Mouse (Mus musculus) liver, embryonic 15.5 days (tissue): ENCODE data around the gene Ms4a3. TPM values are rescaled to one million over a fixed set of nuclear protein-coding genes. Genes with fewer than 3 reads are reported as not detected.
A peak's percentile ranks its signal among the peaks of the same experiment; 100 is the strongest.

Experiments
- ATAC-seq: fragments of 200-750 bp; cut with Nextera tagmentation; 2 replicates; pipeline ENCODE4 v1.8.0; 2017; ENCODE audit warnings: moderate number of reproducible peaks, mild to moderate bottlenecking, moderate library complexity; ENCODE audit not compliant: insufficient read depth
- H3K27ac ChIP-seq: fragments of 300-500 bp; sonication (generic); replicated peaks from 2 replicates; pipeline ENCODE4 v1.5.1; 2015; ENCODE audit warnings: mild to moderate bottlenecking, inconsistent platforms
- H3K27me3 ChIP-seq: fragments of 300-500 bp; sonication (generic); 2 replicates; pipeline ENCODE4 v1.6.1; 2015; ENCODE audit warnings: mild to moderate bottlenecking, inconsistent platforms
- H3K36me3 ChIP-seq: fragments of 300-500 bp; sonication (generic); replicated peaks from 2 replicates; pipeline ENCODE4 v1.6.1; 2015; ENCODE audit warnings: moderate library complexity, mild to moderate bottlenecking, inconsistent platforms
- H3K4me1 ChIP-seq: fragments of 300-500 bp; sonication (generic); replicated peaks from 2 replicates; pipeline ENCODE4 v1.6.1; 2015; ENCODE audit warnings: inconsistent platforms
- H3K4me2 ChIP-seq: fragments of 300-500 bp; sonication (generic); 2 replicates; pipeline ENCODE4 v1.6.1; 2015; ENCODE audit warnings: moderate library complexity, mild to moderate bottlenecking, inconsistent platforms
- H3K4me3 ChIP-seq: fragments of 300-500 bp; sonication (generic); replicated peaks from 2 replicates; pipeline ENCODE4 v1.5.1; 2015; ENCODE audit warnings: mild to moderate bottlenecking, inconsistent platforms
- H3K9ac ChIP-seq: fragments of 300-500 bp; sonication (generic); 2 replicates; pipeline ENCODE4 v1.6.1; 2015; ENCODE audit warnings: moderate library complexity, mild to moderate bottlenecking, inconsistent platforms
- H3K9me3 ChIP-seq: fragments of 300-500 bp; sonication (generic); replicated peaks from 2 replicates; pipeline ENCODE4 v1.6.1; 2016; ENCODE audit warnings: inconsistent platforms
- WGBS: fragments of 180-500 bp; shearing (Covaris S2); methylation state at CpG from one replicate; pipeline ENCODE4 v1.1.7; 2015; ENCODE audit warnings: mixed read lengths; ENCODE audit not compliant: insufficient replicate concordance; 5-methylcytosine and 5-hydroxymethylcytosine counted together
- polyA plus RNA-seq: library from polyadenylated mRNA; unstranded; fragments of >200 nt; fragmentation: Nextera tagmentation; extraction: Ambion mirVana; gene quantifications from 2 replicates; pipeline ENCODE4 v1.2.1, GENCODE M21; 2015

The Ms4a3 gene
- 30.9 and 39.0 TPM in 2 replicates for polyA plus RNA-seq

- H3K27me3 ChIP-seq = no peaks in the 10 kb centered on the region
- no peaks in the 10 kb centered on the region for H3K36me3 ChIP-seq
- no peak within 1 kb of the TSS for H3K9ac ChIP-seq
- peak within 1 kb of the TSS; percentile 17; the same call in 1 of the 2 replicates for H3K4me3 ChIP-seq
- ATAC-seq = no peak
- WGBS = 45% methylated on average over 1 of the region's 1 CpGs
- H3K9me3 ChIP-seq = no peaks in the 10 kb centered on the region
- no peak within 1 kb of the TSS for H3K27ac ChIP-seq
- no peaks in the 10 kb centered on the region for H3K4me1 ChIP-seq
- H3K4me2 ChIP-seq = no peak within 1 kb of the TSS
Measured at GRCm38 (mm10) chr19:11640732-11641131, at the start of gene Ms4a3. Ms4a3 (minus strand) TSS chr19:11640851.

- Histone ChIP-seq H3K36me3 (no peaks in the 10 kb centered on the region), H3K4me2 (peak overlapping the region; percentile 20), H3K27ac (no peak overlapping the region), H3K27me3 (no peaks in the 10 kb centered on the region), H3K9me3 (no peaks in the 10 kb centered on the region), H3K9ac (no peak overlapping the region), H3K4me3 (no peak overlapping the region), H3K4me1 (0 out of 2 replicates have a peak, but pooled peaks cover 5% of the 10 kb centered on the region)
- peak; percentile 54 for ATAC-seq
Measured at GRCm38 (mm10) chr19:11661562-11661961, 20.9 kb upstream of the Ms4a3 start.

GRCm38 (mm10) chr19:11660459-11660858 lies 19.8 kb upstream of the Ms4a3 start, which contains the start of gene Oosp2:
Oosp2 (minus strand) TSS chr19:11660559.
- 77% methylated on average over 5 of the region's 5 CpGs for WGBS
- no peak within 1 kb of the TSS for H3K9ac ChIP-seq
- no peak within 1 kb of the TSS for H3K27ac ChIP-seq
- H3K4me2 ChIP-seq = peak within 1 kb of the TSS; percentile 20
- H3K36me3 ChIP-seq = no peaks in the 10 kb centered on the region
- no peak for ATAC-seq
- no peaks in the 10 kb centered on the region for H3K9me3 ChIP-seq
- no peaks in the 10 kb centered on the region for H3K27me3 ChIP-seq
- 0 out of 2 replicates have a peak, but pooled peaks cover 5% of the 10 kb centered on the region for H3K4me1 ChIP-seq
- H3K4me3 ChIP-seq = no peak within 1 kb of the TSS

GRCm38 (mm10) chr19:11659142-11659541 lies 18.5 kb upstream of the Ms4a3 start:
- 43% methylated on average over 2 of the region's 2 CpGs for WGBS
- Histone ChIP-seq H3K36me3 (no peaks in the 10 kb centered on the region), H3K9me3 (no peaks in the 10 kb centered on the region), H3K4me2 (no peak overlapping the region), H3K27ac (no peak overlapping the region), H3K4me3 (no peak overlapping the region), H3K27me3 (no peaks in the 10 kb centered on the region), H3K9ac (no peak overlapping the region), H3K4me1 (0 out of 2 replicates have a peak, but pooled peaks cover 5% of the 10 kb centered on the region)
- ATAC-seq = no peak

GRCm38 (mm10) chr19:11649564-11649963 lies 8.9 kb upstream of the Ms4a3 start:
- Histone ChIP-seq H3K27ac (no peak overlapping the region), H3K4me3 (no peak overlapping the region), H3K4me1 (no peaks in the 10 kb centered on the region), H3K36me3 (no peaks in the 10 kb centered on the region), H3K9ac (no peak overlapping the region), H3K27me3 (no peaks in the 10 kb centered on the region), H3K4me2 (no peak overlapping the region), H3K9me3 (no peaks in the 10 kb centered on the region)
- no peak for ATAC-seq
- 65% methylated on average over 4 of the region's 4 CpGs for WGBS

GRCm38 (mm10) chr19:11646166-11646565 lies 5.5 kb upstream of the Ms4a3 start:
- no peaks in the 10 kb centered on the region for H3K27me3 ChIP-seq
- 47% methylated on average over 3 of the region's 3 CpGs for WGBS
- H3K4me3 ChIP-seq = no peak overlapping the region
- no peak overlapping the region for H3K4me2 ChIP-seq
- no peaks in the 10 kb centered on the region for H3K9me3 ChIP-seq
- H3K4me1 ChIP-seq = no peaks in the 10 kb centered on the region
- H3K27ac ChIP-seq = no peak overlapping the region
- no peaks in the 10 kb centered on the region for H3K36me3 ChIP-seq
- ATAC-seq = no peak
- no peak overlapping the region for H3K9ac ChIP-seq

GRCm38 (mm10) chr19:11639038-11639437 lies 1.6 kb downstream of the Ms4a3 start:
- no peaks in the 10 kb centered on the region for H3K36me3 ChIP-seq
- 0 out of 2 replicates have a peak overlapping the region, but pooled peaks have one; percentile 0 for H3K4me3 ChIP-seq
- ATAC-seq = no peak
- no peak overlapping the region for H3K4me2 ChIP-seq
- no peak overlapping the region for H3K9ac ChIP-seq
- H3K9me3 ChIP-seq = no peaks in the 10 kb centered on the region
- H3K27me3 ChIP-seq = no peaks in the 10 kb centered on the region
- no peaks in the 10 kb centered on the region for H3K4me1 ChIP-seq
- no peak overlapping the region for H3K27ac ChIP-seq
- 44% methylated on average over 4 of the region's 4 CpGs for WGBS

GRCm38 (mm10) chr19:11635572-11635971 lies 5.1 kb downstream of the Ms4a3 start:
- WGBS = 9% methylated on average over 5 of the region's 5 CpGs

GRCm38 (mm10) chr19:11634330-11634729 lies 6.3 kb downstream of the Ms4a3 start:
- Histone ChIP-seq H3K27ac (no peak overlapping the region), H3K36me3 (no peaks in the 10 kb centered on the region), H3K4me1 (no peaks in the 10 kb centered on the region), H3K4me2 (no peak overlapping the region), H3K9ac (no peak overlapping the region), H3K4me3 (no peak overlapping the region), H3K27me3 (no peaks in the 10 kb centered on the region), H3K9me3 (no peaks in the 10 kb centered on the region)
- ATAC-seq = no peak
- WGBS = 41% methylated on average over 2 of the region's 2 CpGs

More at GRCm38 (mm10) chr19:11635572-11635971, 5.1 kb downstream of the Ms4a3 start:
- Histone ChIP-seq H3K9me3 (no peaks in the 10 kb centered on the region), H3K36me3 (no peaks in the 10 kb centered on the region), H3K9ac (no peak overlapping the region), H3K27me3 (no peaks in the 10 kb centered on the region), H3K4me3 (no peak overlapping the region), H3K4me1 (no peaks in the 10 kb centered on the region), H3K4me2 (no peak overlapping the region), H3K27ac (no peak overlapping the region)
- no peak for ATAC-seq

GRCm38 (mm10) chr19:11633732-11634131 lies 6.9 kb downstream of the Ms4a3 start:
- no peaks in the 10 kb centered on the region for H3K9me3 ChIP-seq
- no peaks in the 10 kb centered on the region for H3K4me1 ChIP-seq
- H3K27ac ChIP-seq = no peak overlapping the region
- no peak overlapping the region for H3K4me2 ChIP-seq
- ATAC-seq = no peak
- H3K27me3 ChIP-seq = no peaks in the 10 kb centered on the region
- WGBS = 60% methylated on average over 1 of the region's 1 CpGs
- no peak overlapping the region for H3K9ac ChIP-seq
- no peak overlapping the region for H3K4me3 ChIP-seq
- H3K36me3 ChIP-seq = no peaks in the 10 kb centered on the region

- WGBS = 26% methylated on average over 5 of the region's 5 CpGs
Measured at GRCm38 (mm10) chr19:11625231-11625630, 15.4 kb downstream of the Ms4a3 start.

GRCm38 (mm10) chr19:11624800-11625199 lies 15.9 kb downstream of the Ms4a3 start:
- H3K9me3 ChIP-seq = no peaks in the 10 kb centered on the region
- H3K4me2 ChIP-seq = no peak overlapping the region
- no peaks in the 10 kb centered on the region for H3K36me3 ChIP-seq
- H3K27ac ChIP-seq = no peak overlapping the region
- no peak for ATAC-seq
- no peaks in the 10 kb centered on the region for H3K27me3 ChIP-seq
- H3K4me1 ChIP-seq = peaks cover 10% of the 10 kb centered on the region
- H3K4me3 ChIP-seq = no peak overlapping the region
- no peak overlapping the region for H3K9ac ChIP-seq

More at GRCm38 (mm10) chr19:11625231-11625630, 15.4 kb downstream of the Ms4a3 start:
- no peaks in the 10 kb centered on the region for H3K36me3 ChIP-seq
- no peak overlapping the region for H3K27ac ChIP-seq
- no peaks in the 10 kb centered on the region for H3K9me3 ChIP-seq
- ATAC-seq = peak; percentile 85
- peaks cover 10% of the 10 kb centered on the region for H3K4me1 ChIP-seq
- no peak overlapping the region for H3K9ac ChIP-seq
- no peaks in the 10 kb centered on the region for H3K27me3 ChIP-seq
- no peak overlapping the region for H3K4me2 ChIP-seq
- H3K4me3 ChIP-seq = no peak overlapping the region
